Mouse (Mus musculus) myocyte (in vitro differentiated cells): ENCODE measurements around the gene Chn1. TPM values are rescaled to one million over a fixed set of nuclear protein-coding genes. Genes with fewer than 3 reads are reported as not detected.

Experiments used
- H3K27me3 ChIP-seq: one replicate; pipeline ENCODE4 v1.6.1; 2011; ENCODE audit not compliant: control insufficient read depth, insufficient read depth, insufficient read length
- H3K36me3 ChIP-seq: one replicate; pipeline ENCODE4 v1.6.1; 2011; ENCODE audit not compliant: control insufficient read depth, insufficient read depth
- H3K4me2 ChIP-seq: one replicate; pipeline ENCODE4 v1.6.1; 2011; ENCODE audit warnings: low read depth, control low read depth
- H3K4me3 ChIP-seq: one replicate; pipeline ENCODE4 v1.5.1; 2011; ENCODE audit warnings: mild to moderate bottlenecking, control low read depth, moderate library complexity
- H3K79me2 ChIP-seq: one replicate; pipeline ENCODE4 v1.6.1; 2011; ENCODE audit not compliant: control insufficient read depth, insufficient read depth
- H3ac ChIP-seq: one replicate; pipeline ENCODE4 v1.6.1; 2011; ENCODE audit not compliant: control insufficient read depth, insufficient read length
- CEBPB ChIP-seq: IDR thresholded peaks from 2 replicates; pipeline ENCODE4 v1.6.1; 2011; ENCODE audit warnings: mild to moderate bottlenecking, moderate library complexity; ENCODE audit not compliant: poor library complexity, insufficient read depth, severe bottlenecking
- E2F4 ChIP-seq: IDR thresholded peaks from one replicate; pipeline ENCODE4 v1.6.1; 2011; ENCODE audit warnings: mild to moderate bottlenecking, control low read depth, moderate library complexity; ENCODE audit not compliant: insufficient read depth
- MAX ChIP-seq: IDR thresholded peaks from one replicate; pipeline ENCODE4 v1.6.1; 2011; ENCODE audit warnings: low read depth, mild to moderate bottlenecking, control low read depth
- MYOD1 ChIP-seq, 3 experiments: IDR thresholded peaks; one replicate each; pipeline ENCODE4 v1.6.1; 2011; ENCODE audit warnings: control low read depth in 2 of 3, low read depth in 2 of 3, mild to moderate bottlenecking in 2 of 3, moderate library complexity in 1 of 3; ENCODE audit not compliant: insufficient read length in 2 of 3, control insufficient read depth in 1 of 3
- MYOG ChIP-seq, 3 experiments: IDR thresholded peaks; one replicate each; pipeline ENCODE4 v1.6.1; 2011; ENCODE audit warnings: control low read depth in 2 of 3, low read depth in 2 of 3, mild to moderate bottlenecking in 2 of 3; ENCODE audit not compliant: insufficient read length in 2 of 3, control insufficient read depth in 1 of 3, insufficient read depth in 1 of 3
- POLR2A ChIP-seq: IDR thresholded peaks from one replicate; pipeline ENCODE4 v1.6.1; 2011; ENCODE audit warnings: low read depth, mild to moderate bottlenecking, control low read depth, moderate library complexity; ENCODE audit not compliant: insufficient read length
- POLR2AphosphoS2 ChIP-seq: IDR thresholded peaks from one replicate; pipeline ENCODE4 v1.6.1; 2011; ENCODE audit warnings: low read depth, control low read depth; ENCODE audit not compliant: insufficient read length
- REST ChIP-seq: IDR thresholded peaks from one replicate; pipeline ENCODE4 v1.6.1; 2011; ENCODE audit warnings: mild to moderate bottlenecking, control low read depth, moderate library complexity; ENCODE audit not compliant: insufficient read depth, insufficient read length
- SRF ChIP-seq: IDR thresholded peaks from one replicate; pipeline ENCODE4 v1.6.1; 2011; ENCODE audit warnings: low read depth; ENCODE audit not compliant: control insufficient read depth, insufficient read length
- TCF12 ChIP-seq: IDR thresholded peaks from one replicate; pipeline ENCODE4 v1.6.1; 2011; ENCODE audit warnings: mild to moderate bottlenecking, control low read depth; ENCODE audit not compliant: poor library complexity, insufficient read depth, severe bottlenecking
- TCF3 ChIP-seq: IDR thresholded peaks from one replicate; pipeline ENCODE4 v1.6.1; 2011; ENCODE audit warnings: low read depth, control low read depth; ENCODE audit not compliant: insufficient read length
- USF1 ChIP-seq: IDR thresholded peaks from one replicate; pipeline ENCODE4 v1.6.1; 2011; ENCODE audit warnings: low read depth, mild to moderate bottlenecking, control low read depth, moderate library complexity
- polyA plus RNA-seq: library from polyadenylated mRNA; unstranded; fragments of >200 nt; fragmentation: generic; extraction: Trizol; gene quantifications from one replicate; pipeline ENCODE4 v1.2.1, GENCODE M21; 2012; ENCODE audit warnings: missing spikeins

The Chn1 gene
- polyA plus RNA-seq, 1 experiment, result 27.2 TPM

GRCm38 (mm10) chr2:73563690-73564089 is 211.5 kb downstream of the Chn1 start:
- Histone ChIP-seq H3K36me3 (peaks cover 54% of the 10 kb centered on the region), H3ac (no peak overlapping the region), H3K4me3 (no peak overlapping the region), H3K27me3 (no peaks in the 10 kb centered on the region), H3K79me2 (no peaks in the 10 kb centered on the region), H3K4me2 (no peak overlapping the region)
- TF ChIP-seq SRF (no peak), REST (no peak), MAX (no peak), USF1 (no peak), CEBPB (no peak), POLR2AphosphoS2 (no peak), E2F4 (no peak), MYOG (IDR thresholded peaks at IDR 0.05; ENCODE audit: control insufficient read depth in 1 of 3, insufficient read depth in 1 of 3, insufficient read length in 2 of 3, low read depth in 2 of 3) (no peak), TCF12 (no peak), TCF3 (no peak), POLR2A (no peak), MYOD1 (IDR thresholded peaks at IDR 0.05; ENCODE audit: control insufficient read depth in 1 of 3, insufficient read length in 2 of 3, low read depth in 2 of 3) (no peak)

GRCm38 (mm10) chr2:73562656-73563055 is 212.5 kb downstream of the Chn1 start:
- H3K79me2 ChIP-seq, result no peaks in the 10 kb centered on the region
- H3K27me3 ChIP-seq, result no peaks in the 10 kb centered on the region
- H3K36me3 ChIP-seq, result peaks cover 44% of the 10 kb centered on the region
- H3K4me2 ChIP-seq, result no peak overlapping the region
- no peak overlapping the region for H3K4me3 ChIP-seq
- H3ac ChIP-seq, result no peak overlapping the region
- TF ChIP-seq CEBPB (no peak), POLR2AphosphoS2 (peak; percentile 34)

- TF ChIP-seq MAX (no peak), USF1 (no peak), CEBPB (no peak), TCF3 (no peak), POLR2AphosphoS2 (no peak), SRF (no peak), REST (no peak), TCF12 (no peak), MYOD1 (IDR thresholded peaks at IDR 0.05; ENCODE audit: control insufficient read depth in 1 of 3, insufficient read length in 2 of 3, low read depth in 2 of 3) (no peak), MYOG (IDR thresholded peaks at IDR 0.05; ENCODE audit: control insufficient read depth in 1 of 3, insufficient read depth in 1 of 3, insufficient read length in 2 of 3, low read depth in 2 of 3) (no peak), E2F4 (no peak), POLR2A (no peak)
- no peak overlapping the region for H3K4me2 ChIP-seq
- no peaks in the 10 kb centered on the region for H3K79me2 ChIP-seq
- peaks cover 40% of the 10 kb centered on the region for H3K36me3 ChIP-seq
- H3ac ChIP-seq, result no peak overlapping the region
- H3K4me3 ChIP-seq, result no peak overlapping the region
- H3K27me3 ChIP-seq, result no peaks in the 10 kb centered on the region
Measured at GRCm38 (mm10) chr2:73561665-73562063, 213.5 kb downstream of the Chn1 start.

DNA sequence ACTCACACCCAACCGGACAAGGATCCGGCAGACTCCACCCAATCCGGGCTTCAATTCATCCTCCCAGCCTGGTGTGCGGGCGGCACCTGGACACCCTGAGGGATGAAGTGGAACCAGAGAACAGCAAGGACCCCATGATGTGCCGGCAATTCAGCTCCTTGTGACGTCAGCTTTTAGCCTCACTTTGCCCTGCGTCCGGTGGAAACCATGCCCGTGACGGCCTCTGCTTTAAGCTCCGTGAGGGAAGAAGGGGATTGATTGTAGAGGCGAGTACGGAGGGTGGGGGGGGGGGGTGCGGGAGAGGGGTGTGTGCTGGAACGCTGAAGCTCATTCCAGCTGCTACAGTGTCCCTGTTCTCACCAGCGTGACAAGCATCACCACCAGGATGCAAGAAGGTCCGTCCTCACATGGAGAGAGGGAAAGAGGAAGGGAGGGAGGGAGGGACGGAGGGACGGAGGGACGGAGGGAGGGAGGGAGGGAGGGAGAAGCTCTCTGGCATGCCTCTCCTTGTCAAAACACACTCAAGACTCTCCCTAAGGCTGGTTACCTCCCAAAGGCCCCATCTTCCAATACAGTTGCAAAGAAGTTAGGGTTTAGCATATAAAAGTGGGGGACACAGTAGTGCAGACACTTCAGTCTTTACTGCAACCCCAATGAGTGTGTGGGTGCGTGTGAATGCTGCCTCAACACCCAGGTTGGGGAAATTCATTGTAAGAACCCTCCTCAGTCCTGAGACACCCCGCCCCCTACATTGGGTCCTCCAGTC is 214.1 kb downstream of the Chn1 start:
- Histone ChIP-seq H3K4me3 (no peak overlapping the region), H3ac (no peak overlapping the region), H3K27me3 (no peaks in the 10 kb centered on the region), H3K4me2 (no peak overlapping the region), H3K79me2 (no peaks in the 10 kb centered on the region), H3K36me3 (peaks cover 35% of the 10 kb centered on the region)
- TF ChIP-seq POLR2AphosphoS2 (peak; percentile 47), USF1 (no peak), TCF12 (no peak), REST (no peak), CEBPB (no peak)

Other genes starting within 250 kb of the Chn1 start
- gene Wipf1, start 245.6 kb downstream of the Chn1 start, polyA plus RNA-seq, result 13.7 TPM
- 391 TPM for gene Chrna1, start 195.0 kb downstream of the Chn1 start, polyA plus RNA-seq
- 8.6 TPM for gene Atf2, start 117.3 kb upstream of the Chn1 start, polyA plus RNA-seq
- 1,861 TPM for gene Atp5g3, start 136.0 kb upstream of the Chn1 start, polyA plus RNA-seq